Mouse (Mus musculus): ENCODE data around the gene Mgat3. TPM values are rescaled to one million over a fixed set of nuclear protein-coding genes. Genes with fewer than 3 reads are reported as not detected.

Gene Mgat3
- polyA plus RNA-seq, 1 experiment from 2014 or later: 15.7 TPM

- 71% methylated on average over 7 of the region's 7 CpGs for WGBS
- no peak overlapping the region for H3K4me3 ChIP-seq (ENCODE audit: low read length)
- ATAC-seq: 0 out of 2 replicates have a peak, but pooled peaks have one; percentile 25
- no peaks in the 10 kb centered on the region for H3K9me3 ChIP-seq (ENCODE audit: control insufficient read depth, low read length)
- H3K4me2 ChIP-seq (ENCODE audit: low read length): no peak overlapping the region
- no peak overlapping the region for H3K27ac ChIP-seq (ENCODE audit: low read depth, low read length)
- H3K9ac ChIP-seq (ENCODE audit: low read depth, low read length): no peak overlapping the region
- peaks cover 3% of the 10 kb centered on the region; the same call in 1 of the 2 replicates for H3K36me3 ChIP-seq (ENCODE audit: control insufficient read depth, insufficient read depth, low read length)
- H3K4me1 ChIP-seq (ENCODE audit: control insufficient read depth, insufficient read depth, low read depth, low read length): no peaks in the 10 kb centered on the region; the same call in none of the 2 replicates
- H3K27me3 ChIP-seq (replicated peaks; ENCODE audit: control insufficient read depth, insufficient read depth, low read length): no peaks in the 10 kb centered on the region
These were observed 8.0 kb downstream of the Mgat3 start for GRCm38 (mm10) chr15:80181561-80181960.

GRCm38 (mm10) chr15:80182072-80182700 lies 8.7 kb downstream of the Mgat3 start:
- Histone ChIP-seq H3K4me3 (ENCODE audit: low read length) (no peak overlapping the region), H3K9ac (ENCODE audit: low read depth, low read length) (no peak overlapping the region), H3K9me3 (ENCODE audit: control insufficient read depth, low read length) (no peaks in the 10 kb centered on the region), H3K4me2 (ENCODE audit: low read length) (no peak overlapping the region), H3K27ac (ENCODE audit: low read depth, low read length) (no peak overlapping the region), H3K4me1 (ENCODE audit: control insufficient read depth, insufficient read depth, low read depth, low read length) (no peaks in the 10 kb centered on the region; the same call in none of the 2 replicates), H3K36me3 (ENCODE audit: control insufficient read depth, insufficient read depth, low read length) (peaks cover 3% of the 10 kb centered on the region; the same call in 1 of the 2 replicates), H3K27me3 (replicated peaks; ENCODE audit: control insufficient read depth, insufficient read depth, low read length) (no peaks in the 10 kb centered on the region)
- ATAC-seq: no peak
- 91% methylated on average over 4 of the region's 4 CpGs for WGBS

- Histone ChIP-seq H3K9ac (ENCODE audit: low read depth, low read length) (no peak overlapping the region), H3K27me3 (replicated peaks; ENCODE audit: control insufficient read depth, insufficient read depth, low read length) (no peaks in the 10 kb centered on the region), H3K27ac (ENCODE audit: low read depth, low read length) (no peak overlapping the region), H3K4me1 (ENCODE audit: control insufficient read depth, insufficient read depth, low read depth, low read length) (peaks cover 9% of the 10 kb centered on the region), H3K4me2 (ENCODE audit: low read length) (no peak overlapping the region), H3K4me3 (ENCODE audit: low read length) (no peak overlapping the region), H3K9me3 (ENCODE audit: control insufficient read depth, low read length) (no peaks in the 10 kb centered on the region), H3K36me3 (ENCODE audit: control insufficient read depth, insufficient read depth, low read length) (no peaks in the 10 kb centered on the region)
- ATAC-seq: no peak
- 85% methylated on average over 5 of the region's 5 CpGs for WGBS
These were observed 15.4 kb downstream of the Mgat3 start for GRCm38 (mm10) chr15:80188927-80189326.

GRCm38 (mm10) chr15:80190075-80190474 lies 16.6 kb downstream of the Mgat3 start:
- H3K27me3 ChIP-seq (replicated peaks; ENCODE audit: control insufficient read depth, insufficient read depth, low read length): no peaks in the 10 kb centered on the region
- WGBS: 81% methylated on average over 4 of the region's 4 CpGs
- no peak for ATAC-seq
- no peak overlapping the region for H3K4me3 ChIP-seq (ENCODE audit: low read length)
- H3K4me1 ChIP-seq (ENCODE audit: control insufficient read depth, insufficient read depth, low read depth, low read length): peaks cover 11% of the 10 kb centered on the region
- no peaks in the 10 kb centered on the region for H3K9me3 ChIP-seq (ENCODE audit: control insufficient read depth, low read length)
- H3K9ac ChIP-seq (ENCODE audit: low read depth, low read length): no peak overlapping the region
- no peaks in the 10 kb centered on the region for H3K36me3 ChIP-seq (ENCODE audit: control insufficient read depth, insufficient read depth, low read length)
- H3K27ac ChIP-seq (ENCODE audit: low read depth, low read length): no peak overlapping the region
- H3K4me2 ChIP-seq (ENCODE audit: low read length): no peak overlapping the region

GRCm38 (mm10) chr15:80191585-80192245 lies 18.2 kb downstream of the Mgat3 start:
- H3K27me3 ChIP-seq (replicated peaks; ENCODE audit: control insufficient read depth, insufficient read depth, low read length): no peaks in the 10 kb centered on the region
- 71% methylated on average over 8 of the region's 8 CpGs for WGBS
- no peaks in the 10 kb centered on the region for H3K36me3 ChIP-seq (ENCODE audit: control insufficient read depth, insufficient read depth, low read length)
- no peak overlapping the region for H3K9ac ChIP-seq (ENCODE audit: low read depth, low read length)
- no peaks in the 10 kb centered on the region for H3K9me3 ChIP-seq (ENCODE audit: control insufficient read depth, low read length)
- H3K4me2 ChIP-seq (ENCODE audit: low read length): no peak overlapping the region
- H3K4me3 ChIP-seq (ENCODE audit: low read length): no peak overlapping the region
- no peak overlapping the region for H3K27ac ChIP-seq (ENCODE audit: low read depth, low read length)
- H3K4me1 ChIP-seq (ENCODE audit: control insufficient read depth, insufficient read depth, low read depth, low read length): peaks cover 11% of the 10 kb centered on the region
- no peak for ATAC-seq

GRCm38 (mm10) chr15:80192246-80192585 lies 18.7 kb downstream of the Mgat3 start:
- WGBS: 85% methylated on average over 6 of the region's 6 CpGs
- no peaks in the 10 kb centered on the region for H3K9me3 ChIP-seq (ENCODE audit: control insufficient read depth, low read length)
- H3K4me3 ChIP-seq (ENCODE audit: low read length): no peak overlapping the region
- no peak overlapping the region for H3K9ac ChIP-seq (ENCODE audit: low read depth, low read length)
- peaks cover 11% of the 10 kb centered on the region for H3K4me1 ChIP-seq (ENCODE audit: control insufficient read depth, insufficient read depth, low read depth, low read length)
- no peak overlapping the region for H3K4me2 ChIP-seq (ENCODE audit: low read length)
- H3K27ac ChIP-seq (ENCODE audit: low read depth, low read length): no peak overlapping the region
- no peaks in the 10 kb centered on the region for H3K36me3 ChIP-seq (ENCODE audit: control insufficient read depth, insufficient read depth, low read length)
- ATAC-seq: no peak
- H3K27me3 ChIP-seq (replicated peaks; ENCODE audit: control insufficient read depth, insufficient read depth, low read length): no peaks in the 10 kb centered on the region

- WGBS: 91% methylated on average over 7 of the region's 7 CpGs
- no peaks in the 10 kb centered on the region for H3K9me3 ChIP-seq (ENCODE audit: control insufficient read depth, low read length)
- ATAC-seq: no peak
- peaks cover 11% of the 10 kb centered on the region for H3K4me1 ChIP-seq (ENCODE audit: control insufficient read depth, insufficient read depth, low read depth, low read length)
- no peak overlapping the region for H3K9ac ChIP-seq (ENCODE audit: low read depth, low read length)
- H3K4me3 ChIP-seq (ENCODE audit: low read length): no peak overlapping the region
- no peak overlapping the region for H3K4me2 ChIP-seq (ENCODE audit: low read length)
- no peaks in the 10 kb centered on the region for H3K36me3 ChIP-seq (ENCODE audit: control insufficient read depth, insufficient read depth, low read length)
- no peaks in the 10 kb centered on the region for H3K27me3 ChIP-seq (replicated peaks; ENCODE audit: control insufficient read depth, insufficient read depth, low read length)
- no peak overlapping the region for H3K27ac ChIP-seq (ENCODE audit: low read depth, low read length)
These were observed 19.3 kb downstream of the Mgat3 start for GRCm38 (mm10) chr15:80192847-80193246.

- H3K27me3 ChIP-seq (replicated peaks; ENCODE audit: control insufficient read depth, insufficient read depth, low read length): no peaks in the 10 kb centered on the region
- no peak overlapping the region for H3K27ac ChIP-seq (ENCODE audit: low read depth, low read length)
- H3K4me2 ChIP-seq (ENCODE audit: low read length): no peak overlapping the region
- H3K9ac ChIP-seq (ENCODE audit: low read depth, low read length): no peak overlapping the region
- no peaks in the 10 kb centered on the region for H3K4me1 ChIP-seq (ENCODE audit: control insufficient read depth, insufficient read depth, low read depth, low read length)
- WGBS: 63% methylated on average over 2 of the region's 2 CpGs
- no peaks in the 10 kb centered on the region for H3K36me3 ChIP-seq (ENCODE audit: control insufficient read depth, insufficient read depth, low read length)
- no peaks in the 10 kb centered on the region for H3K9me3 ChIP-seq (ENCODE audit: control insufficient read depth, low read length)
- no peak overlapping the region for H3K4me3 ChIP-seq (ENCODE audit: low read length)
- no peak for ATAC-seq
These were observed 26.0 kb downstream of the Mgat3 start for GRCm38 (mm10) chr15:80199556-80199955.

- Histone ChIP-seq H3K4me3 (ENCODE audit: low read length) (no peak overlapping the region), H3K36me3 (ENCODE audit: control insufficient read depth, insufficient read depth, low read length) (no peaks in the 10 kb centered on the region), H3K27me3 (replicated peaks; ENCODE audit: control insufficient read depth, insufficient read depth, low read length) (no peaks in the 10 kb centered on the region), H3K9me3 (ENCODE audit: control insufficient read depth, low read length) (no peaks in the 10 kb centered on the region), H3K4me2 (ENCODE audit: low read length) (no peak overlapping the region), H3K4me1 (ENCODE audit: control insufficient read depth, insufficient read depth, low read depth, low read length) (no peaks in the 10 kb centered on the region), H3K27ac (ENCODE audit: low read depth, low read length) (no peak overlapping the region), H3K9ac (ENCODE audit: low read depth, low read length) (no peak overlapping the region)
- no peak for ATAC-seq
- 74% methylated on average over 6 of the region's 6 CpGs for WGBS
These were observed 28.7 kb downstream of the Mgat3 start for GRCm38 (mm10) chr15:80202111-80202775.
